Mouse (Mus musculus): ENCODE results near the gene Fdxr. TPM values are rescaled to one million over a fixed set of nuclear protein-coding genes. Genes with fewer than 3 reads are reported as not detected.
A peak's percentile ranks its signal among the peaks of the same experiment; 100 is the strongest.

Gene Fdxr
- polyA plus RNA-seq, 1 experiment from 2014 or later: 19.3 TPM

DNA sequence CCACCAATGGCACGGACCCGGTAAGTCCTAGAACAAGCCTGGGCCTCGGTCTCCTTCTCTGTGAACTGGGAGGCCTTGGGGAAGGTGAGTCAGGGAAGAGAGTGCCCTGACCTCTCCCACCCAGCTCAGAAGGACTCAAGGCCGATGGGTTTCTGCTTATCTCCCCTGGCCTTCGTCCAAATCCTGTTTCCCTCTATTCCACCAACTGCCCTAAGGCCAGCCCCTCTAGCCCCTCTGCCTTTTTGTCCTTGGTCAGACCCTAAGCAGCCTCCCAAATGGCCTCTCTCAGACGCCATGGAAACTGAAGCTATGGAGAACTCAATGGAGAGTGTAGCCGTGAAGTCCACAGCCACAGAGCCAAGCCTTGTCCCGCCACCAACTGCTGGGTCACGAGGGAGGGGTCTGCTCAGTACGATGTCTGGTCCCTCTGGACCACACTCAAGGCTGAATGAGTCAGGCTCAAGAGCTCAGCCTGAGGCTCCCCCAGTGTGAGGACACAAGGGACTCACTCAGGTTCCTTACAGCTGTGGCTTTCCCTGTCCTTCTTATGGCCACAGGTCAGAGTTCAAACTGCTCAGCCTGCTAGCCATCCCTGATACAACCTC, 3.9 kb downstream of the Fdxr start:
- H3K36me3 ChIP-seq: peaks cover 17% of the 10 kb centered on the region
- no peak for DNase-seq (ENCODE audit: low spot score)
- 85% methylated on average over 10 of the region's 10 CpGs for WGBS
- H3K27ac ChIP-seq: no peak overlapping the region; the same call in 1 of the 2 replicates
- no peak overlapping the region for H3K4me3 ChIP-seq
- peaks cover 23% of the 10 kb centered on the region for H3K27me3 ChIP-seq (ENCODE audit: low read depth, poor library complexity, severe bottlenecking)
- H3K4me1 ChIP-seq: peaks cover 38% of the 10 kb centered on the region
- no peaks in the 10 kb centered on the region for H3K9me3 ChIP-seq (replicated peaks)

DNA sequence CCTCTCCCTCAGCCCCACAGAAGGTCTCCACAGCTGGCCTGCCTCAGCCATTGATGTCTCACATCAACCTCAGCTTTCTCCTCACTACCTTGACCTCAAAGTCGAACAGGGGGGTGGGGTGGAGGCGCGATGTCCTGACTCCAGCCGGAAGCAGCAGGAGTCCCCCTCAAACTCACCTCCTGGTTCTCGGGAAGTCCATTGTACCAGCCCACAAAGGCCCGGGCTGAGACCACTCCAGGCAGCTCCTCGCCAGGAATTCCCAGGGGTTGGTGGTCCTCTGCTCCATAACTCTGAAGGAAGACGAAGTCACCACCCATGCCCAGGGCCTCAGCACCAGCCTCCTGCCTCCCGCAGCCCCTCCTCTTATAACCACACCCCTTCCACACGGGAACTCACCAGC, 5.4 kb downstream of the Fdxr start:
- Histone ChIP-seq H3K36me3 (peaks cover 19% of the 10 kb centered on the region), H3K27ac (no peak overlapping the region), H3K9me3 (replicated peaks) (no peaks in the 10 kb centered on the region), H3K4me3 (no peak overlapping the region), H3K4me1 (peaks cover 43% of the 10 kb centered on the region), H3K27me3 (ENCODE audit: low read depth, poor library complexity, severe bottlenecking) (peaks cover 38% of the 10 kb centered on the region)
- no peak for DNase-seq (ENCODE audit: low spot score)
- 67% methylated on average over 10 of the region's 10 CpGs for WGBS

DNA sequence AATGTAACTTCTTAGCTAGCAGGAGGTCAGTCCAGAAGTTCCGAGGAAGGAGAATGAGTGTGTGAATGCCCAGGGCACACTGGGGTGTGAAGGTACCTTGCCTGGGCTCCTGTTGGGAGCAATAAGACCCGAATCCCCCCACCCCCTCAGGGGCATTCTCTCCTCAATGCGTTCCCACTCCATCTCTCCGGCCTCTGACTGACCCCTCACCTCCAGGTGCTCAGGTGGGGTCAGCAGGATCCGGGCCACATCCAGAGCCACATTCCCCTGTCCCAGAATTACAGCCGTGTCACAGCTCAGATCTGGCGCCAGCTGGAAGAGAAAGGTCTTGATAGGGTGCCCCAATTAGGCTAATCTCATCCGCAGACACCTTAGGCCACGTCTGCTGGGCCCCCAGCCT, 5.8 kb downstream of the Fdxr start:
- Histone ChIP-seq H3K27me3 (ENCODE audit: low read depth, poor library complexity, severe bottlenecking) (peaks cover 42% of the 10 kb centered on the region), H3K4me3 (no peak overlapping the region), H3K27ac (no peak overlapping the region), H3K9me3 (replicated peaks) (no peaks in the 10 kb centered on the region), H3K4me1 (peaks cover 43% of the 10 kb centered on the region), H3K36me3 (peaks cover 19% of the 10 kb centered on the region)
- no peak for DNase-seq (ENCODE audit: low spot score)
- 80% methylated on average over 9 of the region's 9 CpGs for WGBS

DNA sequence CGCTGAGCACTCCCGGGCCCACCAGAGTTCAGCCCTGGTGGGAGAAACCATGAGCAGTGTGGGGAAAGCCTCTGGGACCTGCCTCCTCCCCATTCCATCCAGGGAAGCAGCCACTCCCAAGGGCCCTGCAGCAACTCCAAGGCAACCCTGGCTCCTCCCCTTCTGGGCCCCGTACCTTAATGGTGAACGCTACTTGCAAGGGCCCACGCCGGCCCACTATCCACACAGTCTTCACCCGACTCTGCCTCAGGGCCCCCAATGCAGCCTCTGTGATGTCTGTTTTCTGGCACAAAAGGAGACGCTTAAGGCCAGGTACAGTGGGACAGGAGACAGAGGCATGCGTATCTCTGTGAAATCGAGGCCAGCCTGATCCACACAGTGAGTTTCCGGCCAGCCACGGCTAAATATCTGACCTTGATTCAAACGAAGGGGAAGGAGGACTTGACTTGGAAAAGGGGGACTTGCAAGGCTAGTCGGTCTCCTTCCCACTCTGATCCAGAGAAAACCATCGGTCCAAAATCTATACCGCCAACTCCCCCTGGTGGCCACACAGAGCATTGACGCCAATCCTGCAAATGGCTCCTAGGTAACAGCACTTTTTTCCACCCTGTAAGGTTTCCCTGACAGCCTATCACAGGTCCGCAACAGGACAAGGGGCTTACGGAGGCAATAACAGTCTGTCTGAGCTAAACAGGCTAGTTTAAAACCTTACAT, 6.5 kb downstream of the Fdxr start:
- Histone ChIP-seq H3K27ac (no peak overlapping the region), H3K27me3 (ENCODE audit: low read depth, poor library complexity, severe bottlenecking) (peaks cover 50% of the 10 kb centered on the region), H3K36me3 (peaks cover 19% of the 10 kb centered on the region), H3K4me3 (no peak overlapping the region), H3K4me1 (peaks cover 41% of the 10 kb centered on the region), H3K9me3 (replicated peaks) (no peaks in the 10 kb centered on the region)
- 37% methylated on average over 19 of the region's 19 CpGs for WGBS
- DNase-seq (ENCODE audit: low spot score): peak; percentile 89

DNA sequence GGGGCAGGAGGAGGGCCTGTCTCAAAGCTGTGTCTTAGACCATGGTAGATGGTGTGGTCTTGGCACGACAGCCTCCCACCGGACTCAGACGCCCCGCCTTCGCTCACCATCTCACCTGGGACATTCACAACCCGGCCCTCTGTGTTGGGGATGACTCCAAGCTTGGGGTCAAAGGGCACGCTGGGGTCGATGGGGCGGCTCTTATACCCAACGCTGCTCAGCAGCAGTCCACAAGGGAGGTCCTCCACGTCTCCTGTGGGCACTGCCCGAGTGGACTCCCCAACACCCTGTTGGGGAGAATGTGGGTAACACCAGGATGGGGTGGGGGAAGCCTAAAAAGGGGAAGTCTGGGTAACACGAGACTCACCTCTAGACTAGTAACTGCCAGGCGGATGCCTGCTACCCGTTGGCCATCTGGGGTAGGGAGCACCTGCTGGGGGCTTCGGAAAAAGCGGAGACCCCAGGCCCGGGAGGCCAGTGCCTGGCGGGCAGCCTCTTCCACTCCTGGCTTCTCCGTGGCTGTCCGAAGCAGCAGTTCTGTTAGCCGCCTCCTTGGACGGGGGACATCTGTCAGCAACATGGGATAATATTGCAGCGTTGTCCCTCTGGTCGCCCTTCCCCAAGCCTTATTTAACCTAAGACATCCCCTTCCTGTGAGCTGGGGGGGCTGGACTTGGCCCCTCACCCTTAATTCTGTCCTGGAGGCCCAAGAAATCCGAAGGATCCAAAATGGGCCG, 7.4 kb downstream of the Fdxr start:
- Histone ChIP-seq H3K36me3 (peaks cover 19% of the 10 kb centered on the region), H3K27ac (no peak overlapping the region), H3K4me1 (peaks cover 46% of the 10 kb centered on the region), H3K9me3 (replicated peaks) (no peaks in the 10 kb centered on the region), H3K27me3 (ENCODE audit: low read depth, poor library complexity, severe bottlenecking) (peaks cover 58% of the 10 kb centered on the region), H3K4me3 (no peak overlapping the region)
- no peak for DNase-seq (ENCODE audit: low spot score)
- 90% methylated on average over 27 of the region's 27 CpGs for WGBS

DNA sequence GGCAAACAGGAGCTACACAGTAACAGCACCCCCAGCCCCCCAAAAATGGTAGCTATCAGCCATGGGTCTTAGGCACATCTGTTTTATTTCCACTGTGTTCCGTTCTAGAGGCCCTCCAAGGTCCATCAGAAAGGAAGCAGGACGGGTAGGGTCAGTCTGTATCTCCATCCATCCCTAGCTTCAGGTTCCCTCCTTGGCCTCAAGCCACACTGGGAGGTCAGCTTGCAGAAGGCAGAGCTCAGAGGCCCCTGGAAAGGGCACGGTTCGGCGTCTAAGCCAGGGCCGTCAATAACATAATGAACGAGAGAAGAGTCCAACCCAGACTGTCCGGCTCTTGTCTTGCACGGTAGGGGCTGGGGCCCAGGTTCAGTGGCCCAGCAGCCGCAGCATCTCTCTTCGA, 8.9 kb downstream of the Fdxr start:
- Histone ChIP-seq H3K9me3 (replicated peaks) (no peaks in the 10 kb centered on the region), H3K4me3 (no peak overlapping the region), H3K36me3 (peaks cover 19% of the 10 kb centered on the region), H3K4me1 (peaks cover 41% of the 10 kb centered on the region), H3K27me3 (ENCODE audit: low read depth, poor library complexity, severe bottlenecking) (peaks cover 73% of the 10 kb centered on the region), H3K27ac (no peak overlapping the region)
- DNase-seq (ENCODE audit: low spot score): no peak
- 62% methylated on average over 11 of the region's 11 CpGs for WGBS

DNA sequence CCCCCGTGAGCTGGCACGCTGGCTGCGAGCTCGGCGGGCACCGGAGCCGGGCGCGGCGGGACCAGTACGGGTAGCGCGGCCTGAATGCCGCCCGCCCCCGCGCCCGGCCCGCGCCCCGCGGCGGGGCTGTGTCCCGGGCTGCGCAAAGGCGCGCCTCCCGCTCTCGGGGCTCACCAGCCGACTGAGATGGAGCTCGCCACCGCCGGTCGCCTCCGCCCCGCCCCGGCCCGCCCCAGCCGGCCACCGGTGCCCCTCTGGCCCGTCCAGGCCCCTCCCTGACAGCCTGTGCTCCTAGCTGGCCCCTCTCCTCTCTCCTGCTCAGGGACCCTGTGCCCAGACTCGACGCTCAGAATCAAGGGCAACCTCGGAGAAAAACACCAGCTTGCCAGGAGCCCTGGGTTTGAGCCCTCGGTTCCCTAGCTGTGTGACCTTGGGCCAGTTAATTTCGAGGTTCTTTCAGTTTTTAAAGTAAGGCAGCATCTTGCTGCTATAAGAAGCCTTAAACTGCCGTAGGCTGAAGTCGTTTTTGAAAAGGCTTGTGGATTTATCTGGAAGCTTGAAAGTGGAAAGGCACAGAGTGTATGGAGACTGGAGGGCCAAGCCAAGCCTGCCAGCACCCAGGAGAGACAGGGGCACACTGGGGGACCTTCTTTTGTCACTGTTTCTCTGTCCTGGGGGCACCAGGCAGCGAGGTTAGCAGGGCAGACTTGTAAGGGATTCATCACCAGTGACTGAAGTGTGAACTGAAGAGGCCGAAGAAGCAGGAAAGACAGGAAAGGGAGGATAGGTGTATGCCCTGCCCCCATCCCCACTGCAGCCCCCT, 9.6 kb downstream of the Fdxr start, which contains the start of gene Grin2c:
Grin2c (minus strand) TSS at position 183 of the 823 bp plus-strand sequence.
- Histone ChIP-seq H3K27ac (peak within 1 kb of the TSS; percentile 27; the same call in 1 of the 2 replicates), H3K4me1 (peaks cover 39% of the 10 kb centered on the region), H3K27me3 (ENCODE audit: low read depth, poor library complexity, severe bottlenecking) (peaks cover 80% of the 10 kb centered on the region), H3K36me3 (peaks cover 19% of the 10 kb centered on the region), H3K4me3 (peak within 1 kb of the TSS; percentile 54), H3K9me3 (replicated peaks) (no peaks in the 10 kb centered on the region)
- WGBS: 6% methylated on average over 50 of the region's 50 CpGs
- peak; percentile 49 for DNase-seq (ENCODE audit: low spot score)

DNA sequence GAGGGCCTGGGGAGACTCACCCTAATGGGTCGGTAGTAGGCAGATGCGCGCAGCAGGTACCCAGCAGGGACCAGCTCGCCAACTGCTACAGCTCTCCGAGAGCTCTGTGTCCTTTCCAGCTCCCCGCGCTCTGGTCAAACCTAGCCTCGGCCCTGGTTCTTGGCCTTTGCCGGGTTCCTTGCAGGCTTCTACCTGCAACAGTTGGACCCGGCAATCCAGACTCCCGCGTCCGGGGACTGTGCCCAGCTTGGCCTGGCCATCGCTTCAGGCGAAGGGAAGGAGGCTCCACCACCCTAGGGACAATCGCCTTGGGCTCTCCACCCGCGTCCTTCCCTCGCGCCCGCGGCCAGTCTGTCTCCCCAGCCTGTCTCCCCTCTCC, 10.5 kb downstream of the Fdxr start:
- Histone ChIP-seq H3K27ac (0 out of 2 replicates have a peak overlapping the region, but pooled peaks have one; percentile 27), H3K36me3 (peaks cover 19% of the 10 kb centered on the region), H3K4me3 (peak overlapping the region; percentile 54), H3K4me1 (peaks cover 36% of the 10 kb centered on the region), H3K9me3 (replicated peaks) (no peaks in the 10 kb centered on the region), H3K27me3 (ENCODE audit: low read depth, poor library complexity, severe bottlenecking) (peaks cover 89% of the 10 kb centered on the region)
- WGBS: 2% methylated on average over 22 of the region's 22 CpGs
- no peak for DNase-seq (ENCODE audit: low spot score)

DNA sequence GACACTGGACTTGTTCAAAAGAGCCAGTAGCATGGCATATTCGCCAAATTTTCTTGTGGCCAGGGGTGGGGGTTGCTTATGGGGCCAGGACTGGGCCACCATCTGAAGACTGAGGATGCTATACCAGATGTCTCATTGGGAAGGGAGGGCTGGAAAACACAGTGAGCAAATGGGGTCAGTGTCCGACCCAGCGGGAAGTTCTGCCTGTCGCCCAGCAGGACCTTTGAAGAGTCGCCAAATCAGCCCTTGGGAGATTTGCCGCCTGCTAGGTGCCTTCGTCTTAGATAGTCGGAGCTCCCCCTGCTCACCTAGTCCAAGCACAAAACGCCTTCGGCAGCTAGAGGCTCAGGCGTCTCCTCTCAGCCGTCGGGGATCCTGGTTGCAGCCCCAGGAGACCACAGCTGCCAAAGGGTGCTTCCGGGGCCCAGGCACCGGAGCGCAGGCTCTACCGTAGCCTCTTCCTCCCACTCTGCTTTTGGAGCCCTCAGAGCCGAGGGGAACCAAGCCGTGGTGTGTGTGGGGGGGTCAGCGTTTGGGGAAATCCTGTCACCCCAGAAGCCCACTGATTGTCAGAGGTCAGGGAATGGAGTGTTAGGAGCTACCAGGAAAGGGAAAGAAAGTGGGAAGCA, 11.0 kb downstream of the Fdxr start:
- H3K27me3 ChIP-seq (ENCODE audit: low read depth, poor library complexity, severe bottlenecking): peaks cover 94% of the 10 kb centered on the region
- H3K4me3 ChIP-seq: peak overlapping the region; percentile 54
- peaks cover 19% of the 10 kb centered on the region for H3K36me3 ChIP-seq
- no peak overlapping the region; the same call in 1 of the 2 replicates for H3K27ac ChIP-seq
- WGBS: 1% methylated on average over 20 of the region's 20 CpGs
- peaks cover 32% of the 10 kb centered on the region for H3K4me1 ChIP-seq
- H3K9me3 ChIP-seq (replicated peaks): no peaks in the 10 kb centered on the region
- no peak for DNase-seq (ENCODE audit: low spot score)

DNA sequence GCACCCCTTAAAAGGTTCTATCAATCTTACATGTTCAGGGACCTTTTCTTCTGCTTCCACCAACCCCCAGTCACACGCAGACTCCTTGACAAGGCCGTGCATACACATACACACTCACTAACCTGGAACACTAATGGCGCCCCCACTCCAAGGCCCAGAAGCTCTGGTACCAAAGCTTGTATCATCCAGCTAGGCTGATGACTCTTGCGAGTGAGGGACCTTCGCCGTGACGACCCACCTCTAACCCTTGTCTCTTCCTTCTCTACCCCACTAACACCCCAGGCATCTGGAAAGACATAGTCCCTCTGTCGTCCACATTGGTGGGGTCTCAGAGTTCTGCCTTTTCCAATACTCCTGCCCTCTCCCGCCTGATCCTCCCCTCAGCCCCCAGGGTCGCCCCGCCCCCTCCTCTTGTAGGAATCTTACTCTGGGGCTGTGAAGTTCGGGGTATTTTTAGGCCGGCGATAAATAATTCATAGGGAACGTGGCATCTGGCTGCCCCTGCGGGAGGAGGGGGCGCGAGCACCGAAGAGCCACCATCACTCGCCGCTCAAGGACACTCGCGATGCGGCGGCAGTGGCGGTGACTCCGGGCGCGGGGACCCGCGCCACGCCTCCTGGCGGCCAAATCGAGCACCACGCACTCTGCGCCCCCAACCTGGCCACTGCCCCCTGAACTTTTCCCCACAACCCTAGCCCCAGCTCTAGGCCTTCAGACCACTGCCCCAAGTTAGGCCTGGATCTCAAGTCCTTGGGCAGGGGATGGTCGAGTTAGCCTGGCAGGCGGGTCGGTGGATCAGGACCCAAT, 11.8 kb downstream of the Fdxr start:
- Histone ChIP-seq H3K4me3 (peak overlapping the region; percentile 44), H3K9me3 (replicated peaks) (no peaks in the 10 kb centered on the region), H3K4me1 (peaks cover 29% of the 10 kb centered on the region), H3K36me3 (peaks cover 19% of the 10 kb centered on the region), H3K27me3 (ENCODE audit: low read depth, poor library complexity, severe bottlenecking) (peaks cover 100% of the 10 kb centered on the region), H3K27ac (no peak overlapping the region)
- peak; percentile 79 for DNase-seq (ENCODE audit: low spot score)
- WGBS: 6% methylated on average over 39 of the region's 39 CpGs

DNA sequence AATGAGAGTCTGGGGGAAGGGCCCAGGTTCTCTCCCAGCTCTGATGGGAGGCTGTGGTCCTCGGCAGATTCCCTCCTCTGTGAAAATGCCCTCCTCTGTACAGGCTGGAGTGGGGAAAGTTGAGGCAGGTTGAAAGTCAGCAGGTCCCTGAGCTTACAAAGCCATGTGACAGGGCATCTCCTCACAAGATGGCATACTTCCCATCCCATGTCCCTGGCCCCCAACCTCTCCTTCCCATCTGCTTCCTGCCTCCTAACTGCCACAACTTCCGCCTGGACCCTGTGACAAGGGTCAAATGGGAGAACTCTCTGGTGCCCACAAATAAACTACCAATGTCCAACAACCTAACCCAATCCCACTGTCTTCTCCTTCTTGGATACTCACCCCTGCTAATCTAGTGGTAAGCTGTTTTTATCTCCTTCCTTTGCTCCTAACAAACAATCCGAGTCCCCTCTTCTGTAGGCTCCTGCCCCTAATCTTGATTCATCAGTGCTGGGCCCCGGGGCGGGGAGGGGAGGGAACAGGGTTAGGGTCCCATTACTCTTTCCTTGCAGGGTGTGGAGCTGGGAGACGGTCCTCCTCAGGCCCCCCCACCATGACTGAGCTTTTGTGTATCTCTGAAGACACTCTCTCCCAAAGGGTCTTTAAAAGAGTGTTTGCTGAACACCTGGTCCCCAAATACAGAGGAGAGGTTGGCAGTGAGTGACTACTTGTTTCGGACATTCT, 12.6 kb downstream of the Fdxr start:
- DNase-seq (ENCODE audit: low spot score): no peak
- Histone ChIP-seq H3K4me1 (peaks cover 27% of the 10 kb centered on the region), H3K4me3 (no peak overlapping the region), H3K27ac (no peak overlapping the region), H3K36me3 (peaks cover 15% of the 10 kb centered on the region), H3K27me3 (ENCODE audit: low read depth, poor library complexity, severe bottlenecking) (peaks cover 100% of the 10 kb centered on the region), H3K9me3 (replicated peaks) (no peaks in the 10 kb centered on the region)
- WGBS: 66% methylated on average over 7 of the region's 7 CpGs
